Mouse (Mus musculus): ENCODE data around the gene Olfr157. TPM values are rescaled to one million over a fixed set of nuclear protein-coding genes. Genes with fewer than 3 reads are reported as not detected.

Olfr157 gene
- polyA plus RNA-seq, 1 experiment from 2014 or later = not detected

GRCm38 (mm10) chr4:43795296-43795695, 44.7 kb downstream of the Olfr157 start:
- Histone ChIP-seq H3K4me3 (no peak overlapping the region), H3K9ac (no peak overlapping the region), H3K4me2 (no peak overlapping the region), H3K9me3 (no peaks in the 10 kb centered on the region), H3K27me3 (no peaks in the 10 kb centered on the region), H3K27ac (no peak overlapping the region), H3K36me3 (no peaks in the 10 kb centered on the region), H3K4me1 (no peaks in the 10 kb centered on the region)
- no peak for ATAC-seq (ENCODE audit: insufficient number of reproducible peaks, insufficient read depth, low FRiP score, low TSS enrichment, low read depth)
- WGBS = 75% methylated on average over 6 of the region's 6 CpGs

Other genes starting within 250 kb of the Olfr157 start
- 18.2 and 19.1 TPM in 2 replicates for gene Npr2, start 208.3 kb downstream of the Olfr157 start, polyA plus RNA-seq (2015; fragmentation: Nextera tagmentation; extraction: Ambion mirVana)
- 1.1 and 1.8 TPM in 2 replicates for gene Spag8, start 186.6 kb downstream of the Olfr157 start, polyA plus RNA-seq (2015; fragmentation: Nextera tagmentation; extraction: Ambion mirVana)
- 74.2 and 92.1 TPM in 2 replicates for gene Hint2, start 183.7 kb downstream of the Olfr157 start, polyA plus RNA-seq (2015; fragmentation: Nextera tagmentation; extraction: Ambion mirVana)
- 7.2 and 8.4 TPM in 2 replicates for gene Tmem8b, start 171.2 kb downstream of the Olfr157 start, polyA plus RNA-seq (2015; fragmentation: Nextera tagmentation; extraction: Ambion mirVana)
- gene Fam221b, start 171.1 kb downstream of the Olfr157 start, polyA plus RNA-seq (2015; fragmentation: Nextera tagmentation; extraction: Ambion mirVana) = 3.4 and 4.2 TPM in 2 replicates
- gene Olfr70, start 139.4 kb downstream of the Olfr157 start, polyA plus RNA-seq (2015; fragmentation: Nextera tagmentation; extraction: Ambion mirVana) = not detected in 2 replicates
- not detected in 2 replicates for gene Olfr71, start 129.9 kb downstream of the Olfr157 start, polyA plus RNA-seq (2015; fragmentation: Nextera tagmentation; extraction: Ambion mirVana)
- 0.18 and 0.23 TPM in 2 replicates for gene Hrct1, start 113.0 kb downstream of the Olfr157 start, polyA plus RNA-seq (2015; fragmentation: Nextera tagmentation; extraction: Ambion mirVana)
- 0.06 and 0.17 TPM in 2 replicates for gene Spaar, start 110.2 kb downstream of the Olfr157 start, polyA plus RNA-seq (2015; fragmentation: Nextera tagmentation; extraction: Ambion mirVana)
- gene Olfr159, start 69.2 kb downstream of the Olfr157 start, polyA plus RNA-seq (2015; fragmentation: Nextera tagmentation; extraction: Ambion mirVana) = not detected in 2 replicates
- not detected in 2 replicates for gene Olfr156, start 16.3 kb downstream of the Olfr157 start, polyA plus RNA-seq (2015; fragmentation: Nextera tagmentation; extraction: Ambion mirVana)
- gene Olfr155, start 11.4 kb upstream of the Olfr157 start, polyA plus RNA-seq (2015; fragmentation: Nextera tagmentation; extraction: Ambion mirVana) = not detected in 2 replicates
- 28.9 and 33.6 TPM in 2 replicates for gene Reck, start 35.3 kb upstream of the Olfr157 start, polyA plus RNA-seq (2015; fragmentation: Nextera tagmentation; extraction: Ambion mirVana)
- 63.0 and 71.6 TPM in 2 replicates for gene Glipr2, start 117.2 kb upstream of the Olfr157 start, polyA plus RNA-seq (2015; fragmentation: Nextera tagmentation; extraction: Ambion mirVana)
- not detected in 2 replicates for gene Ccin, start 143.3 kb upstream of the Olfr157 start, polyA plus RNA-seq (2015; fragmentation: Nextera tagmentation; extraction: Ambion mirVana)
- 252 and 284 TPM in 2 replicates for gene Clta, start 164.3 kb upstream of the Olfr157 start, polyA plus RNA-seq (2015; fragmentation: Nextera tagmentation; extraction: Ambion mirVana)
- 20.2 and 23.6 TPM in 2 replicates for gene Gne, start 244.0 kb upstream of the Olfr157 start, polyA plus RNA-seq (2015; fragmentation: Nextera tagmentation; extraction: Ambion mirVana)

Data from embryonic facial prominence, embryonic 13.5 days (tissue).